Mouse (Mus musculus): Measurements from ENCODE around the gene Car11. TPM values are rescaled to one million over a fixed set of nuclear protein-coding genes. Genes with fewer than 3 reads are reported as not detected.

Car11 gene
- polyA plus RNA-seq, 1 experiment from 2014 or later = 7.3 TPM

- peak overlapping the region; percentile 59; the same call in 1 of the 2 replicates for H3K27ac ChIP-seq (ENCODE audit: low read depth)
- no peaks in the 10 kb centered on the region for H3K27me3 ChIP-seq (replicated peaks; ENCODE audit: control insufficient read depth, insufficient read depth, low read length)
- no peaks in the 10 kb centered on the region for H3K9me3 ChIP-seq (ENCODE audit: control insufficient read depth, low read length)
- H3K4me2 ChIP-seq (ENCODE audit: low read length) = no peak overlapping the region
- no peak overlapping the region for H3K4me3 ChIP-seq (ENCODE audit: low read depth, low read length)
- H3K4me1 ChIP-seq (replicated peaks; ENCODE audit: control insufficient read depth, insufficient read depth, low read length) = peaks cover 12% of the 10 kb centered on the region
- DNase-seq (ENCODE audit: low spot score) = peak; percentile 87
- H3K9ac ChIP-seq (ENCODE audit: low read length) = no peak overlapping the region
- 0 out of 2 replicates have a peak, but pooled peaks have one; percentile 12 for ATAC-seq (replicated peaks; ENCODE audit: low FRiP score, low TSS enrichment, low read depth)
- WGBS = 16% methylated on average over 16 of the region's 16 CpGs
- peaks cover 10% of the 10 kb centered on the region for H3K36me3 ChIP-seq (ENCODE audit: control insufficient read depth, insufficient read depth, low read length)
Measured at GRCm38 (mm10) chr7:45730727-45731431, 31.2 kb downstream of the Car11 start.

DNA sequence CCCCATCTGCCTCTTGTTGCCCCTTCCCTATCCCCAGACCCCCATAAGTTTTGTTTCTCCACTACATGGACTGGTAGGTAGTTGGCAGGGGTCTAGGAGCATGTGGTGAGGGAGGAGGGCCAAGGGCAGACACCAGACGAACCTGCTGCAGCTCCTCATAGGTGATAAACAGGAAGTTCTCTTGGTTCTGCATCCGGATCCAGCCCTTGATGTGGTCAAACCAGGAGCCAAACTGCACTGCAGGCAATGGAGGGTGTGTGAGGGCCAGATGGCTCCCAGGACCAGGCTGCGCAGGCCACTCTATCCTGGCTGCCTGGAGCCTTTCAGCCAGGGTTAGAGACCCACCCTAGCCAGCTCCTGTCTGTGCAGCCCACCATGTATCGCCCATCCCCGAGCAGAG is 33.8 kb downstream of the Car11 start:
- no peak for ATAC-seq (replicated peaks; ENCODE audit: low FRiP score, low TSS enrichment, low read depth)
- no peak for DNase-seq (ENCODE audit: low spot score)
- no peak overlapping the region for H3K27ac ChIP-seq (ENCODE audit: low read depth)
- H3K4me3 ChIP-seq (ENCODE audit: low read depth, low read length) = no peak overlapping the region
- H3K36me3 ChIP-seq (ENCODE audit: control insufficient read depth, insufficient read depth, low read length) = peaks cover 5% of the 10 kb centered on the region
- H3K4me1 ChIP-seq (replicated peaks; ENCODE audit: control insufficient read depth, insufficient read depth, low read length) = peaks cover 12% of the 10 kb centered on the region
- H3K4me2 ChIP-seq (ENCODE audit: low read length) = no peak overlapping the region
- no peaks in the 10 kb centered on the region for H3K27me3 ChIP-seq (replicated peaks; ENCODE audit: control insufficient read depth, insufficient read depth, low read length)
- H3K9me3 ChIP-seq (ENCODE audit: control insufficient read depth, low read length) = no peaks in the 10 kb centered on the region
- 72% methylated on average over 5 of the region's 5 CpGs for WGBS
- no peak overlapping the region for H3K9ac ChIP-seq (ENCODE audit: low read length)

- Histone ChIP-seq H3K9ac (ENCODE audit: low read length) (no peak overlapping the region), H3K4me3 (ENCODE audit: low read depth, low read length) (no peak overlapping the region), H3K4me1 (replicated peaks; ENCODE audit: control insufficient read depth, insufficient read depth, low read length) (0 out of 2 replicates have a peak, but pooled peaks cover 4% of the 10 kb centered on the region), H3K9me3 (ENCODE audit: control insufficient read depth, low read length) (no peaks in the 10 kb centered on the region), H3K27me3 (replicated peaks; ENCODE audit: control insufficient read depth, insufficient read depth, low read length) (no peaks in the 10 kb centered on the region), H3K4me2 (ENCODE audit: low read length) (no peak overlapping the region), H3K36me3 (ENCODE audit: control insufficient read depth, insufficient read depth, low read length) (no peaks in the 10 kb centered on the region), H3K27ac (ENCODE audit: low read depth) (no peak overlapping the region)
- DNase-seq (ENCODE audit: low spot score) = peak; percentile 93
- 8% methylated on average over 9 of the region's 9 CpGs for whole genome bisulfite sequencing
- ATAC-seq (replicated peaks; ENCODE audit: low FRiP score, low TSS enrichment, low read depth) = peak; percentile 74
Measured at GRCm38 (mm10) chr7:45739162-45739763, 39.6 kb downstream of the Car11 start.

- Histone ChIP-seq H3K27ac (ENCODE audit: low read depth) (no peak overlapping the region), H3K4me2 (ENCODE audit: low read length) (no peak overlapping the region), H3K9me3 (ENCODE audit: control insufficient read depth, low read length) (no peaks in the 10 kb centered on the region), H3K9ac (ENCODE audit: low read length) (no peak overlapping the region), H3K36me3 (ENCODE audit: control insufficient read depth, insufficient read depth, low read length) (no peaks in the 10 kb centered on the region), H3K27me3 (replicated peaks; ENCODE audit: control insufficient read depth, insufficient read depth, low read length) (no peaks in the 10 kb centered on the region), H3K4me3 (ENCODE audit: low read depth, low read length) (no peak overlapping the region), H3K4me1 (replicated peaks; ENCODE audit: control insufficient read depth, insufficient read depth, low read length) (0 out of 2 replicates have a peak, but pooled peaks cover 4% of the 10 kb centered on the region)
- ATAC-seq (replicated peaks; ENCODE audit: low FRiP score, low TSS enrichment, low read depth) (no peak), DNase-seq (ENCODE audit: low spot score) (no peak)
- WGBS = 73% methylated on average over 10 of the region's 10 CpGs
Measured at GRCm38 (mm10) chr7:45739820-45740219, 40.2 kb downstream of the Car11 start.

- ATAC-seq (replicated peaks; ENCODE audit: low FRiP score, low TSS enrichment, low read depth) (no peak), DNase-seq (ENCODE audit: low spot score) (no peak)
- H3K36me3 ChIP-seq (ENCODE audit: control insufficient read depth, insufficient read depth, low read length) = no peaks in the 10 kb centered on the region
- no peak overlapping the region for H3K4me3 ChIP-seq (ENCODE audit: low read depth, low read length)
- H3K4me1 ChIP-seq (replicated peaks; ENCODE audit: control insufficient read depth, insufficient read depth, low read length) = 0 out of 2 replicates have a peak, but pooled peaks cover 4% of the 10 kb centered on the region
- no peaks in the 10 kb centered on the region for H3K9me3 ChIP-seq (ENCODE audit: control insufficient read depth, low read length)
- WGBS = 84% methylated on average over 12 of the region's 12 CpGs
- H3K4me2 ChIP-seq (ENCODE audit: low read length) = no peak overlapping the region
- H3K27me3 ChIP-seq (replicated peaks; ENCODE audit: control insufficient read depth, insufficient read depth, low read length) = no peaks in the 10 kb centered on the region
- H3K9ac ChIP-seq (ENCODE audit: low read length) = no peak overlapping the region
- H3K27ac ChIP-seq (ENCODE audit: low read depth) = no peak overlapping the region
Measured at GRCm38 (mm10) chr7:45741308-45741707, 41.7 kb downstream of the Car11 start.

- 37% methylated on average over 11 of the region's 11 CpGs for WGBS
- Histone ChIP-seq H3K9me3 (ENCODE audit: control insufficient read depth, low read length) (no peaks in the 10 kb centered on the region), H3K36me3 (ENCODE audit: control insufficient read depth, insufficient read depth, low read length) (no peaks in the 10 kb centered on the region), H3K4me2 (ENCODE audit: low read length) (peak overlapping the region; percentile 43), H3K4me1 (replicated peaks; ENCODE audit: control insufficient read depth, insufficient read depth, low read length) (0 out of 2 replicates have a peak, but pooled peaks cover 4% of the 10 kb centered on the region), H3K4me3 (ENCODE audit: low read depth, low read length) (peak overlapping the region; percentile 20; the same call in 1 of the 2 replicates), H3K9ac (ENCODE audit: low read length) (no peak overlapping the region), H3K27me3 (replicated peaks; ENCODE audit: control insufficient read depth, insufficient read depth, low read length) (no peaks in the 10 kb centered on the region), H3K27ac (ENCODE audit: low read depth) (no peak overlapping the region)
- DNase-seq (ENCODE audit: low spot score) (no peak), ATAC-seq (replicated peaks; ENCODE audit: low FRiP score, low TSS enrichment, low read depth) (no peak; the same call in 1 of the 2 replicates)
Measured at GRCm38 (mm10) chr7:45741777-45742176, 42.1 kb downstream of the Car11 start.

DNA sequence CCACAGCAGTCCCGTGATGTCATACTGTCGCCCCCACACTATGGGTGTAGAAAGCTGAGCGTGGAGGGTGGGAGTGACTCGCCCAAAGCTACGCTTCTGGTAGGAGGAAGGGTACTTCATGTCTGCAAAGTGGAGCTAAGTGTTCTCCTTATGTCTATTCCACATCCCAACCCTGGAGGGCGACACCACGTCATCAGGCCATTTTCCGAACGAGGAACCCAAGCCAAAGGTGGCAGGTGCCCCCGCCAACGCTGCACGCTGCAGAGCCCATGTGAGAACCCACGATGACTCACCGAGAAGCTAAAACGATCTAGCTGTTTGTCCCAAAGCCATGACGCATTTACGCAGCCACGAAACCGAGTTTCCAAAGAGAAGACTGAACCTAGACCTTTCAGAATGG is 42.7 kb downstream of the Car11 start:
- ATAC-seq (replicated peaks; ENCODE audit: low FRiP score, low TSS enrichment, low read depth) (no peak; the same call in 1 of the 2 replicates), DNase-seq (ENCODE audit: low spot score) (no peak)
- H3K4me1 ChIP-seq (replicated peaks; ENCODE audit: control insufficient read depth, insufficient read depth, low read length) = 0 out of 2 replicates have a peak, but pooled peaks cover 4% of the 10 kb centered on the region
- H3K27ac ChIP-seq (ENCODE audit: low read depth) = no peak overlapping the region
- WGBS = 32% methylated on average over 19 of the region's 19 CpGs
- no peak overlapping the region for H3K9ac ChIP-seq (ENCODE audit: low read length)
- peak overlapping the region; percentile 20; the same call in 1 of the 2 replicates for H3K4me3 ChIP-seq (ENCODE audit: low read depth, low read length)
- H3K36me3 ChIP-seq (ENCODE audit: control insufficient read depth, insufficient read depth, low read length) = no peaks in the 10 kb centered on the region
- H3K27me3 ChIP-seq (replicated peaks; ENCODE audit: control insufficient read depth, insufficient read depth, low read length) = no peaks in the 10 kb centered on the region
- peak overlapping the region; percentile 43 for H3K4me2 ChIP-seq (ENCODE audit: low read length)
- no peaks in the 10 kb centered on the region for H3K9me3 ChIP-seq (ENCODE audit: control insufficient read depth, low read length)

DNA sequence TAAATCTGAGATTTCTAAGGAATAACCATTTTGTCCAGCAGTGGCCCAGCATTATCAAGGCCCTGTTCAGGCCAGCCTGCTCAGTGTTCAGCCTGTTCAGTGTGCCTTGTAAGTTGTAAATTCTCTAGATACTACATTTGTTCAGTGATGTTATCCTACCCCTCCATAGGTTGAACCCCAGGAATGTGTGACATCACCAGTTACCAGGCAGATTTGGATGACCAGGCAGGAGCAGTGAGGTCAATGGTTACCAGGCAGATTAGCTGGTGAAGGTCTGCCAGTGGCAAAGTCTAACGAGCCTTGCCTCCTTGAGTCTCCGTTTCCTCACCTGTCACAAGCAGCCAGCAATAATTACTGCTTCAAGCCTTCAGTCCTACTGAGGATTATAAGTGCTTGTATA is 44.7 kb downstream of the Car11 start:
- H3K9ac ChIP-seq (ENCODE audit: low read length) = no peak overlapping the region
- peak; percentile 89 for DNase-seq (ENCODE audit: low spot score)
- H3K4me3 ChIP-seq (ENCODE audit: low read depth, low read length) = no peak overlapping the region
- ATAC-seq (replicated peaks; ENCODE audit: low FRiP score, low TSS enrichment, low read depth) = peak; percentile 56
- H3K4me2 ChIP-seq (ENCODE audit: low read length) = no peak overlapping the region
- H3K27me3 ChIP-seq (replicated peaks; ENCODE audit: control insufficient read depth, insufficient read depth, low read length) = no peaks in the 10 kb centered on the region
- H3K9me3 ChIP-seq (ENCODE audit: control insufficient read depth, low read length) = no peaks in the 10 kb centered on the region
- no peak overlapping the region for H3K27ac ChIP-seq (ENCODE audit: low read depth)
- 44% methylated on average over 2 of the region's 2 CpGs for WGBS
- H3K4me1 ChIP-seq (replicated peaks; ENCODE audit: control insufficient read depth, insufficient read depth, low read length) = peaks cover 7% of the 10 kb centered on the region; the same call in 1 of the 2 replicates
- H3K36me3 ChIP-seq (ENCODE audit: control insufficient read depth, insufficient read depth, low read length) = no peaks in the 10 kb centered on the region

All from intestine, embryonic 14.5 days (tissue).